Mouse (Mus musculus): ENCODE results near the gene Nnmt. TPM values are rescaled to one million over a fixed set of nuclear protein-coding genes. Genes with fewer than 3 reads are reported as not detected.

Nnmt gene
- polyA plus RNA-seq, 1 experiment = 6.7 TPM

DNA sequence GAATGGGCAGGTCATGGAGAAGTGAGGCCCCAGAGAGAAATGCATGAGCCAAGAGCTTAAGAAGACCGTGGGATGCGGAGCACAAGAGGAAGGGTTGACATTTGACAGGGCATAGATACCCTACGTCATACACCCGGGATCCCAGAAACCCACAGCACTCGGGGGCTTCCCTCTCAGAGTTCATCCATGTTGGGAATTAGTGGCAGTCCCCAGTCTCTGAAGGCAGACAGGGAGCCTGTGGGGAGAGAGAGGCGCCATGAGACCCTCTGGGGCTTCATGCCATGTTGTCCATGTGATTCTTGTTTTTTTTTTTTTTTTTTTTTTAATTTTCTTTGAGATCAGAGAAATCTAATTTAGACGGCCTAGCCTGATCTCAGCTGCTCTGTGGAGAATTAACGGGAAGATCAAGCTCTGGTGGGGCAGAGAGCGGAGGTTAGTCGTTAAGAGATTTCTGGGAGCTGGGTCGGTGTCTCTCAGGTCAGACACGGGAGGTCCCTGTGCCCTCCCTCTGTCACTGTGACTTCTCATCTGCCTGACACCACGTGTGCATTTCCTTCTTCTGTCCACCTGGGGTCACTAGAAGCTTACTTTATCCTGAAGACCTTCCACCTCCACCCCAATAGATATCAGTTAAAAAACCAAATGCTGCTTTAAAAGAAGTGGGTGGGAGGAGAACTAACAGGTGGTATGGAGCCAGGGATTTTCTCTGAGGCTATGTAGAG is 40.1 kb upstream of the Nnmt start:
- no peak overlapping the region for H3K27ac ChIP-seq (ENCODE audit: control insufficient read depth, insufficient read depth, low read depth, low read length)
- no peaks in the 10 kb centered on the region for H3K36me3 ChIP-seq (ENCODE audit: control insufficient read depth, insufficient read depth, low read length)
- no peak for TF ChIP-seq POLR2A (IDR thresholded peaks at IDR 0.05; ENCODE audit: control insufficient read depth, low read depth, low read length)
- TF ChIP-seq CTCF (IDR thresholded peaks at IDR 0.05; ENCODE audit: control insufficient read depth, insufficient read depth, insufficient replicate concordance, low read depth, low read length) = peak; percentile 31; the same call in 1 of the 2 replicates
- peaks cover 17% of the 10 kb centered on the region for H3K4me1 ChIP-seq (ENCODE audit: control insufficient read depth, insufficient read depth, low read length)
- no peak overlapping the region for H3K4me3 ChIP-seq (ENCODE audit: control insufficient read depth, low read depth, low read length)
- no peaks in the 10 kb centered on the region for H3K27me3 ChIP-seq (ENCODE audit: control insufficient read depth, insufficient read depth, low read length)

DNA sequence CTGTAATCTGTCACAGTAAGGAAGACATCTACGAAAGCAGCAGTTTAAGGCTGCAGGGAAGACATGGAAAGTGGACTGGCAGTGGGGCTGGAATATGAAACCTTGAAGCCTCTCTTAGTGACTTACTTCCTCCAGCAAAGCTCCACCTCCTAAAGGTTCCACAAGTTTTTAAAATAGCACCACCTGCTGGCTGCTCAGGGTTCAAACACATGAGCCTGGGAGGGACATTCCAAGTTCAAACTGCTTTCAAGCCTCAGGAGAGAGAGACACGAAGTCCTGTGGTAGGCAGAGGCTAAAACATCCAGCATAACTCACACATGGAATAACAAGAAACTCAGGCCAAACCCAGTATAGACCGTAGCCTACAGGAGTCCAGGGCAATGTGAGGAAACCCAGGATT is 39.4 kb upstream of the Nnmt start:
- Histone ChIP-seq H3K27me3 (ENCODE audit: control insufficient read depth, insufficient read depth, low read length) (no peaks in the 10 kb centered on the region), H3K36me3 (ENCODE audit: control insufficient read depth, insufficient read depth, low read length) (no peaks in the 10 kb centered on the region), H3K4me3 (ENCODE audit: control insufficient read depth, low read depth, low read length) (no peak overlapping the region), H3K27ac (ENCODE audit: control insufficient read depth, insufficient read depth, low read depth, low read length) (no peak overlapping the region), H3K4me1 (ENCODE audit: control insufficient read depth, insufficient read depth, low read length) (peaks cover 16% of the 10 kb centered on the region)
- TF ChIP-seq POLR2A (IDR thresholded peaks at IDR 0.05; ENCODE audit: control insufficient read depth, low read depth, low read length) (no peak), CTCF (IDR thresholded peaks at IDR 0.05; ENCODE audit: control insufficient read depth, insufficient read depth, insufficient replicate concordance, low read depth, low read length) (no peak)

DNA sequence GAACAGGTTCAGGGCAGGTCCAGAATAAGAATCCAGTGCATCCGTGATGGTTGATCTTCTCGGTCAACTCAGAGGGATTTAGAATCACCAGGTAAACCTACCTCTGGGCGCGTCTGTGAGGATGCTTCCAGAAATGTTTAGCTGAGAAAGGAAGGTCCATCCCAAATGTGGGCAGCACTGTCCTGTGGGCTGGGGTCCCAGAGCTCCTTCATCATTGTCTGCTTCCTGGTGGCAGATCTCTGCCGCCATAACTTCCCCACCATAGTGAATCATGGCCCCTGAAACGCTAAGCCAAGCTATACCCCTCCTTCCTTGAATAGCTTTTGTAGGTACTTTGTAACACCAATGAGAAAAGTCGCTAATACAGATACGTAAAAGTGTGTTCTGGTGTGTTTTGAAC is 36.7 kb upstream of the Nnmt start:
- H3K4me1 ChIP-seq (ENCODE audit: control insufficient read depth, insufficient read depth, low read length) = peaks cover 4% of the 10 kb centered on the region
- H3K36me3 ChIP-seq (ENCODE audit: control insufficient read depth, insufficient read depth, low read length) = no peaks in the 10 kb centered on the region
- TF ChIP-seq CTCF (IDR thresholded peaks at IDR 0.05; ENCODE audit: control insufficient read depth, insufficient read depth, insufficient replicate concordance, low read depth, low read length) = no peak
- no peak for TF ChIP-seq POLR2A (IDR thresholded peaks at IDR 0.05; ENCODE audit: control insufficient read depth, low read depth, low read length)
- H3K4me3 ChIP-seq (ENCODE audit: control insufficient read depth, low read depth, low read length) = no peak overlapping the region
- no peaks in the 10 kb centered on the region for H3K27me3 ChIP-seq (ENCODE audit: control insufficient read depth, insufficient read depth, low read length)
- no peak overlapping the region for H3K27ac ChIP-seq (ENCODE audit: control insufficient read depth, insufficient read depth, low read depth, low read length)

DNA sequence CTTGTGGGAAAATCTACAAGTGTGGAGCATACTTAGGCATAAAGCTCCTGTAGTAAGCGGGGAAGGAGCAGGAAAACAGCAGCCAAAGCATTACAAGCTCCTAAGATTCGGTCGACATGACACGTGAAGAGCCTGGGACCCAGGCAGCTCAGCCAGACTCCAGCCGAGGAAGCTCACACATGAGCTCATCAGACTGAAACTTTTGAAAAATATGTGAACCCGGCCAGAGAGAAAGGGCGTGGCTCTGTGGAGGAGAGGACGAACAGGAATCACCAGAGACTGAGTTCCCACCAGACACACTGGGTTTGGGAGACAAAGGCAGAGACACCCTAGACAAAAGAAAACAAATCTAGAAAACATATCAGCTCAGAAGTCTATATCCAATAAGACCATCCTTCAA is 35.9 kb upstream of the Nnmt start:
- TF ChIP-seq CTCF (IDR thresholded peaks at IDR 0.05; ENCODE audit: control insufficient read depth, insufficient read depth, insufficient replicate concordance, low read depth, low read length) = no peak
- no peak for TF ChIP-seq POLR2A (IDR thresholded peaks at IDR 0.05; ENCODE audit: control insufficient read depth, low read depth, low read length)
- Histone ChIP-seq H3K27me3 (ENCODE audit: control insufficient read depth, insufficient read depth, low read length) (no peaks in the 10 kb centered on the region), H3K36me3 (ENCODE audit: control insufficient read depth, insufficient read depth, low read length) (no peaks in the 10 kb centered on the region), H3K4me1 (ENCODE audit: control insufficient read depth, insufficient read depth, low read length) (peaks cover under 1% of the 10 kb centered on the region; the same call in 1 of the 2 replicates), H3K27ac (ENCODE audit: control insufficient read depth, insufficient read depth, low read depth, low read length) (no peak overlapping the region), H3K4me3 (ENCODE audit: control insufficient read depth, low read depth, low read length) (no peak overlapping the region)

DNA sequence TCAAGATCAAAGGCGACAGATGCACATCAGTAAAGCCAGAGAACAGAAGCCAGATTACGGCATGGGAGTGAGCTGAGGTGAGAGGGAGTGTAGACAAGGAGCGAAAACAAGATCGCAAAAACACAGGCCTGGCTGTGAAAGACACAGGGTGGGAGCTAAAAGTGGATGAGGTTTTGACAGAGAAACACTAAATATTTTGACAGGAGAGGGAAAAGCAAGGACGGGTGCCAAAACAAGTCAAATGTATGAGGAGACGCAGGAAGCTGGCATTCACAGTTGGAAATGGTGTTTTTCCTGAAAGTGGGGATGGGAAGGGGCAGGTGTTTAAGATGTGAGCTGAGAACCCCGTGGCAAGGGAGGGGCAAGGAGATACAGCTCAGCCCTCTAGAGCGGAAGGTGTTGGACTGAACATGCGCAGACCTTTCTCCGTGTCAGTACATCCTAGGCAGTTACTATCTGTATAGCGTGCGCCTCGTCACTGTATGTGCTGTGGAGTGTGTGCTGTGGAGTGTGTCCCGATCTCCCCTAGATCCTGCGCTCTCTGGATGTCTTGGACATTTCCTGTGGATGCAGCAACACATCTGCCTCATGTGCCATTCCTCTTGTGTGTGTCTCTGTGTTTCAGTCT is 33.3 kb upstream of the Nnmt start:
- Histone ChIP-seq H3K36me3 (ENCODE audit: control insufficient read depth, insufficient read depth, low read length) (no peaks in the 10 kb centered on the region), H3K4me3 (ENCODE audit: control insufficient read depth, low read depth, low read length) (no peak overlapping the region), H3K4me1 (ENCODE audit: control insufficient read depth, insufficient read depth, low read length) (peaks cover 2% of the 10 kb centered on the region; the same call in 1 of the 2 replicates), H3K27ac (ENCODE audit: control insufficient read depth, insufficient read depth, low read depth, low read length) (no peak overlapping the region), H3K27me3 (ENCODE audit: control insufficient read depth, insufficient read depth, low read length) (no peaks in the 10 kb centered on the region)
- TF ChIP-seq CTCF (IDR thresholded peaks at IDR 0.05; ENCODE audit: control insufficient read depth, insufficient read depth, insufficient replicate concordance, low read depth, low read length) (no peak), POLR2A (IDR thresholded peaks at IDR 0.05; ENCODE audit: control insufficient read depth, low read depth, low read length) (no peak)

DNA sequence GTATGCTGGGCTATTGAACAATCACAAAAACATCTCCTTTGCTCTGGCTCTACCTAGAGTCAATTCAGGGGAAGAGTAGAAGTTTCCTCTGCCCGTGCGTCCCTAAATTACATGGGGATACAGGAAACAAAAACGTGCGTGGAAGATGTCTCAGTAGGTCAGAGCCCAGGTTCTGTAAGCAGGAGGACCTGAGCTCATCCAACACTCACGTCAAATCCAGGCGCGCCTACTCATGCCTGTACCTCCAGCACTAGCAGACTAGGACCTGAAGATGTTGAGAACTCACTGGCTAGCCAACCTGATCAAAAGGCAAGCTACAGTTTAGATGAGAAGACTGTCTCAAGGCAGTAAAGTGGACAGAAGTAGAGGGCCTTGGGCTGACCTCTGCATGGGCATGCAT is 32.2 kb upstream of the Nnmt start:
- H3K36me3 ChIP-seq (ENCODE audit: control insufficient read depth, insufficient read depth, low read length) = no peaks in the 10 kb centered on the region
- peaks cover 2% of the 10 kb centered on the region; the same call in 1 of the 2 replicates for H3K4me1 ChIP-seq (ENCODE audit: control insufficient read depth, insufficient read depth, low read length)
- no peaks in the 10 kb centered on the region for H3K27me3 ChIP-seq (ENCODE audit: control insufficient read depth, insufficient read depth, low read length)
- no peak overlapping the region for H3K27ac ChIP-seq (ENCODE audit: control insufficient read depth, insufficient read depth, low read depth, low read length)
- TF ChIP-seq POLR2A (IDR thresholded peaks at IDR 0.05; ENCODE audit: control insufficient read depth, low read depth, low read length) (no peak), CTCF (IDR thresholded peaks at IDR 0.05; ENCODE audit: control insufficient read depth, insufficient read depth, insufficient replicate concordance, low read depth, low read length) (no peak)
- H3K4me3 ChIP-seq (ENCODE audit: control insufficient read depth, low read depth, low read length) = no peak overlapping the region

DNA sequence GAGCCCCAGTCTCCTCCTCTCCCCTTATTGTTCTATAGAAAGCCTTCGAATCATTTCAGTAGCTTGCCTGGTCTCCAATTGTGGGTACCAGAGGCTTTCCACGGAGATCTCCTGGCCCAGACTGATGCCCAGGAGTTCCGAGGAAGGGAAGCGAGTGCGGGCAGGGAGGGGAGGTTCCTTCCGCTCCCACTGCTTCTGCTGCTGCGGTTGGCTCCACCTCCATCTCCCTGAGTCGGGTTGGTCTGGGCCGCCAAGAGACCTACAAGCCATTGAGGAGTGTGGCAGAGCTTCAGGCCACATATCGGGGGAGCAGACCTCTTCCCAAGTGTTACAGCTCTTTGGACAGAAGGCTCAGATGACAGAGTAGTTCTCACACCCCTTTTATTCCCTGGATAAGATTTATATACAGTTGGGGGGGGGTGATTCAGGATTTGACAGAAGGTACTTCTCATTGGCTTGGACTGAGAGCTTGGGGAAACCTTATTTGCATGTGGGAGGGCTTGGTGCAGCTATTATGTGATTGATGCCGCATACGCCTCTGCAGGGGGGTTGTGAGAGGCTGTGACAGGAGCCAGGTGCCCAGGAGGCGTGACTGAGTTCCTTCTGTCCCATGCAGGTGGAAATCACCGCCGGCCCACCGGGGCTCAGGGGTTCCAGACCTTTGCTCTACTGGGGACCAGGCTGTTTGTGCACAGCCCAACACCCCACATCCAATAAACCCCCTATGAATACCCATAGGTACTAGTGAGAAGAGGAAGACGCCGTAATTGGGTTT is 30.8 kb upstream of the Nnmt start:
- Histone ChIP-seq H3K4me1 (ENCODE audit: control insufficient read depth, insufficient read depth, low read length) (peaks cover 2% of the 10 kb centered on the region; the same call in 1 of the 2 replicates), H3K27me3 (ENCODE audit: control insufficient read depth, insufficient read depth, low read length) (no peaks in the 10 kb centered on the region), H3K4me3 (ENCODE audit: control insufficient read depth, low read depth, low read length) (no peak overlapping the region), H3K27ac (ENCODE audit: control insufficient read depth, insufficient read depth, low read depth, low read length) (no peak overlapping the region), H3K36me3 (ENCODE audit: control insufficient read depth, insufficient read depth, low read length) (no peaks in the 10 kb centered on the region)
- TF ChIP-seq CTCF (IDR thresholded peaks at IDR 0.05; ENCODE audit: control insufficient read depth, insufficient read depth, insufficient replicate concordance, low read depth, low read length) = no peak
- no peak for TF ChIP-seq POLR2A (IDR thresholded peaks at IDR 0.05; ENCODE audit: control insufficient read depth, low read depth, low read length)

All from testis, adult 2 months (tissue).